Mouse (Mus musculus): Measurements from ENCODE around the gene Babam1. TPM values are rescaled to one million over a fixed set of nuclear protein-coding genes. Genes with fewer than 3 reads are reported as not detected.

The Babam1 gene
- total RNA-seq, 4 experiments from 2014 or later: 68.5 to 73.4 (median 70.8) TPM

DNA sequence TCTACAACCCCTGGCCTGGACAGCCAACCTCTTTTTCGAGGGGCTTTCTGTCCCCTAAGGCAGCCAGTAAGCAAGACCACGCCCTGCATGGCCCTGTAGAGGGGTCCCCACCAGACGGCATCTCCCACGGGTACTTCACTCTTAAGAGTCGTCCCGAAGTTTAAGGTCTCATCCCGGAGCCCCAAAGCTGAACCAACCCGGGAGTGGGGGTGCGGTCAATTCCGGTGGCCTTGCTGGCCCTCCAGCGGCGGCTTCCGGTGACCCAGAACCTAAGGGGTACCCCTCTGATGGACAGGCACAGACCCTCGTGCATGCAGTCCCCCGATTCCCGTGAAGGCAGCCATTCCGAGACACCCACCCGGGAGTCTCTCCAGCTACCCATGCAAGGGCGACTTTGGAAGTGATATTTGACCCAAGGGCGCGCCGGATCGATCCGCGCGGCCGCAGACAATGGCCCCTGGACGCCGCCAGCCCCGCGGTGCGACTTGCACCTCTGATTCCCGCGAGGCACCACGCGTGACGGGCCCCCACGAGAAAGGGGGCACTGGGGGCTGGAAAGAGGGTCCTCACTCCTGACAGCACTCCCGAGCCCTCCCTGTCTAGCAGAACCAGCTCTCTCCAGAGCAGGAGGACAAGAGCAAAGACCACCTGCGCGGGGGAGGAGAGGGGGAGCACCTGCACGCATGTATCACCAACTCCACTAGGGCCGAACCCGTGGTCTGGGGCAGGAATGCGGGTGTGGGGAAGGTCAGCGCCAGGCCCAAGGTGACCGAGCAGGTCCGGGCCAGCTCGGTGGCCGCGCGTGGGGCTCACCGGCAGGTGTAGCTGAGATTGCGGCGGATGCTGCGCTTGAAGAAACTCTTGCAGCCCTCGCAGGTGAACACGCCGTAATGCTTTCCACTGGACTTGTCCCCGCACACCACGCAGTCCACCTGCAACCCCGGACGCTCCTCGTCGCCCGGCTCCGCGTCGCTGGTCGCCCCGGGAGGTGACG lies 16.2 kb upstream of the Babam1 start:
- no peak for DNase-seq (ENCODE audit: low spot score in 2 of 2)

DNA sequence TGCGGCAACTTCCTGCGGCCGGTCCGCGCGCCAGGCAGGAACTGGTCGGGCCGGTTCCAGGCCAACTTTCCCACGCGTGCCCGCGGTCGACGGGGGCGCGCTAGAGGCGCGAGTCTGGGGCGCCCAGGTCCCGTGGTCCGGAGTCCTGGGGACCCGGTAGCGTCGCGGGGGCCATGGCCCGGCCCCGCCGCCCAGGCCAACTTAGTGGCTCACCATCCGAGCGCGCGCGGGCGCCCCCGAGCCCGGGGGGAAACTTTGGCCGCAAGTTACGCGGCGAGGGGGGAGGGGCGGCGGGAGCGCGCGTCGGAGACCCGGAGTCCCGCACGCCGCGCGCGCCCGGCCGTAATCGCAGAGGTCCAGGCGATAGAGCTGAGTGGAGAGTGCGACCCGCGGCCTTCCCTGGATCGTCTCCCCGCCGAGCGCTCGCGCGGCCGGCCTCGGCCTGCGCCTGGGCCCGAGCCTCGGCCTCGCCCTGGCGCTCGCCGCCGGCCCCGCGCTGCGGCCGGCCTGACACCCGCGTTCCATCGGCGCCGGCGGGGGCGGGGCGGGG lies 15.2 kb upstream of the Babam1 start, which contains the start of gene Nr2f6:
Gene Nr2f6, minus strand, starts transcription at position 540 of the 550 bp plus-strand sequence.
- DNase-seq (ENCODE audit: low spot score in 2 of 2): peak in 1 of 2 experiments; percentile 58

DNA sequence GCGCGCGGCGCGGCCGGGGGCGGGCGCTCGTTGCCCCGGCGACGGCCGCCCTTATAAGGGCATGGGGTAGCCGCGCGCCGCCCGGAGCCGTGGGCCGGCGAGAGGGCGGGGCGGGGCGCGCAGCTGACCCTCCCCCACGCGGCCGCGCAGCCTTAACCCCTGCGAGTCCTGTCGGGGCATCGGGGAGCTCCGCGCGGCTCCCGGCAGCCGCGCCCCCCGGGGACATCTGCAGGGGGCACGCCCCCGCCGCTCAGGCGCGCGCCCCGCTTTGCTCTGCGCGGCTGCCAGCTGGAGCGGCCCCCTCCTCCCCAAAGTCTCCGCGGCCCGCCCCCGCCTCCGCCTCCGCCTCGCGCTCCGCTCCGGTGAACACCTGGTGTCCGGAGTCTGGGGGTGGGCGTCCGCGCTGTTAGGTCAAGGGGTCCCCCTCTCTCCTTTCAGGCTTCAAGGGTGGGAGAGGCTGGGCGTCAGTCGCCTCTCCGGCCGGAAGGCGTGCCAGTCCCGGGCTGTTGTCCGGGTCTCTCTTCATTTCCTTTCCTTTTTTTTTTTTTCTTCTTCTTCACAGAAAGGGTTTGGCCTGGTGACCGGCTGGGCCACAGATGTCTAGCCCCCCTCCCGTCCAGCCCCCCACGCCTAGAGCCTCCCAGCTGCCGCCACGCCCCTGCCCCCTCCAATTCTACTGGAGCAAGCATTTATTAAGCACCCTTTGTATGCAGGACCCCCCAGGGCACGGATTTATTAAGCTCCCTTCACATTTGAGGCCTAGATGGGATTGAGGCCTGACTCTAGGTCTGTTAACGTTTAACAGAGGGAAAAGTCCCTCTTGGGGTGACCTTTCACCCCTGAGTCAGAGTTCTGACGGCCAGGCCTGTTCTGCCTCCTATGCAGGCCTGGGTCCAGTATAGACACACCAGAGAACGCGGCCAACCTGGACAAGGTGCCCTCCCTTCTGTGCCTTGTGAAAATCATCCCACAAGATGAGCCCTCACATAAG lies 14.4 kb upstream of the Babam1 start:
- peak; percentile 85 to 90 for DNase-seq (ENCODE audit: low spot score in 2 of 2)

DNA sequence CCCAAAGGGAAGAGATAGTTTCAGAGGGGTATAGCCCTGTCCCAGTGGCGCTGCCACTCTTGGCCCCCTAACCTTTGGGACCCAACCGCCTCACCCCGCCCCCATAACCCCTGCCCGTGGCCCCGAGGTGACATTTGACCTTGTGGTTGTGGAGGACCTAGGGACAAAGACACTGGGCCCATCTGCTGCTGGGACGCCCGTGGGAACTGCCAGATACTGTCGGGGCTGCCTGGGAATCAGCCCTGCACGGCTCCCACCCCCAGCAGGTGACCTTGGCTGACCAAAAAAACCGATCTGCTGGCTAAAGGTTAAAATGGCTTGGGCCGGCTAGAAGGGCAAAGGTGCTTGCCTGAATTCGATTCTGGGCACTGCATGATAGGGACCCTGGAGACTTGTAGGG lies 13.3 kb upstream of the Babam1 start:
- DNase-seq (ENCODE audit: low spot score in 2 of 2): no peak

DNA sequence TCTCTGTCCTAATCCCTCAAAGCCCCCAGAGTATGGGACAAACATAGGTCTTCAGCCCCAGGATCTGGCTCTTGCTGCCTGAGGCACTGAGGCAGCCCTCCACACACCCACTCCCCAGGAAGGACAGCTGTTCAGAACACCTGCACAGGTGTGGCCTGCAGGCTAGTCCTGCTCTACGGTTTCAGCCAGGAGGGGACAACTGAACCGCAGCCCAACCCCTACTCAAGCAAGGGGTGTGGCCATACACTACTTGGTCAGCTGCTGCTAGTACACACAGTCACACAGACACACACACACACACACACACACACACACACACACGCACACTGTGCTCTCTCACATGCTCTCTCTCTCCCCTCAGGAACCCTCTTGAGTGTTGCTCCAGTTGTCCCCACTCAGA lies 12.8 kb upstream of the Babam1 start:
- DNase-seq (ENCODE audit: low spot score in 2 of 2): no peak

DNA sequence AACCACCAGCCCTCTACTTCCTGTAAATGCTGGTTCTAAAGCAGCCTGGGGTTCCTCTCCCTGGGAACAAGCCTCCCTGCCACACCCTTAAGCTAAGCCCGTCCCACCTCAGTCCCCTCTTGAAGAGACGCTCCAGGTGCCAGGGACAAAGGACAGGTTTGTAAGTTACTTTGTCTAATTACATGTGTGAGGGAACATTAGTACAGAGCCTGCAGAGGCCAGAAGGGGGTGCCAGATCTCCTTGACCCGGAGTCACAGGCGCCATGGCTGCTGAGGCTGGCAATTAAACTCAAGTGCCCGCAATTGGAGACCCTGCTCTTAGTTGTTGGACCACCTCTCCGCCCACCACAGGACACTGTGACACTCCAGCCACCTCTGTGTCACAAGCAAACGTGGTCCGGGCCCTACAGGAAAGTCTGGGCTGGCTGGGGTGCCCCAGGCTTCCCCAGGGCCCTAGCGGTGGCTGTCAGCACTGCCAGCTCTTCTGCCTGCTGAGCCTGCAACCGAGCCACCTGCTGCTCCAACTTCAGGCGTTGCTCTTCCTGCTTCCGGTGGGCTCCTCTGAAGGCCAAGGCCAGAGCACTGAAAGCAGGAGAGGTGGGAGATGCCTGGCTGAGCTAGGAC lies 11.3 kb upstream of the Babam1 start:
- no peak for DNase-seq (ENCODE audit: low spot score in 2 of 2)

DNA sequence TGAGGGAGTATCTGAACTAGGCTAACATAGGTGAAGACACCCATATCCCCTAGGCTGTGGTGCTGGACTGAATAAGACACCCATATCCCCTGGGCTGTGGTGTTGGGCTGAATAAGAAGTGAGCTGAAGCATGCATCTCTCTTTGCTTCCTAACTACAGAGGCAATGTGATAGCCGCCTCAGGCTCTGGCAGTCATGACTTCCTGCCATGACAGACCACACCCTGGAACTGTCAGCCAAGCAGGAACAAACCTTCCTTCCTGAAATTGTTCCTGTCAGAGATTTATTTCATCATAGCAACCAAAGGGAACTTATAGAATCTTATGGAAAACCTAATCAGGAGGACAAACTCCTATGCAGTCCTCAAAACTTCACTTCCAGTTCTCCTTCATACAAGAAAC lies 8.4 kb upstream of the Babam1 start:
- DNase-seq (ENCODE audit: low spot score in 2 of 2): no peak

DNA sequence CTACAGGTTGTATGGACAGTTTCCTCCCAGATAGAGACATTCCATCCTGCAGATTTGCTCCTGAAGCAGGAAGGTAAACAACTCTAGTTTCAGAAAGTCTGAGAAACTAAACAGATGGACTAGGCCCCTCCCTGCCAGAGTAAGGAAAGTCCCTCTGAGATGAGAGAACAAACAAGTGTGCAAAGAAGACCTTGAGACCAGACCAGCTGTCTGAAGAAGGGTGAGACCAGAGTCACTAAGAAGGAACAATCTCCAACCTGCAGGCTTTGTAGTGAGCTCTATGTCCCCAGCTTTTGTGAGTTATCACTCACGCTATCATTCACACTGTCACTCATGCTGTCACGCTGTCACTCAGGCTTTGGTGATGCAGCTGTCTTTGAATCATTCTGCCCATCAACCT lies 5.0 kb upstream of the Babam1 start:
- DNase-seq (ENCODE audit: low spot score in 2 of 2): no peak

DNA sequence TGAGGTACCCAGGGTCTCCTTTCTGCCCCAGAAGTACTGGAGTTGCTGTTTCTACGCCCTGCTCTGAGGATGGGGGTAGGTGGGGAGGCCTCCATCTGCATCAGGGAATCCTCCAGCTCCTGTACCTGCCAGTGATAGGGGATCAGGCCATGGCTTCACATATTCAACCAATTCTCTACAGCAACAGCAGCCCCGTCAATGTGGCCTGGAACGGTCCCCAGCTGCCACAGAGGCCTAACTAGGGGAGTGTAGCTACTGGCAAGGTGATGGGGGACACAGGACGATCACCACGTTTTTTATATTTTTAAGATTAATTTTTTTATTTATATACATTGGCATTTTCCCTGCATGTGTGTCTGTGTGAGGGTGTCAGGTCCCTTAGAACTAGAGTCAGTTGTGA lies 4.3 kb upstream of the Babam1 start:
- DNase-seq (ENCODE audit: low spot score in 2 of 2): no peak

DNA sequence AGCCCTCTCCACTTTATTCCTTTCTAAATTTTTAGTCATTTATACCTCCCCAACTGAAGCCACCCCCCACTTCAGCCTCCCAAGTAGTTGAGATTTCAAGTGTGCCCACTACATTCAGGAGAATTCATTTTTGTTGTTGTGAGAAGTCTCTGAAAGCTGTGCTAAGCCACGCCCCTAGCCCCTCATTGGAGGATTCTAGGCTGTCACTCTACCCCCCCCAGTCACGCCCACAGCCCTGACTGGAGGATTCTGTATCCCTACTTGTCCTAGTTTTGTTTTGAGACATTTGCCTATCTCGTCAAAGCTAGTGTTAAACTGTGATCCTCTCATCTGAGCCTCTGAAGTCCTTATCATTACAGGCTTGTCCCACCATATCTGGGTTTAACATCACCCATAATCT lies 3.8 kb upstream of the Babam1 start:
- no peak for DNase-seq (ENCODE audit: low spot score in 2 of 2)

DNA sequence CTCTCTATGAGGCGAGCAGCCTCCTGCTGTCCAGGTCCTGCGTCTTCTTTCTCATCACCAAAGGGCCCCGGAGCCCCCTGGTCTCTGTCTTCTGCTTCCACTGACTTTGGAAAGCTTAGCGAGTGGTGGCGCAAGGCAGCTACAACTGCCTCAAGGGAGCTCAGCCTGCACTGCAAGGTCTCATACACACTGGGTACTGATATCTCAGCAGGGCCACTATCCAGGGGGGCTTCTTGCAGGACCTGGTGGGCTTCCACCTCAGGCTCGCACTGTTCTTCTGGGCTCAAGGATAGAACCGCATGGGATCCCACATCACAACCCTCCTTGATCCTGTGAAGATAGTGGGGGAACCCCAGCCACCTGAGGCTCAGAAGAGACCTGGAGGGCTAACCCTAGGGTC lies 2.2 kb upstream of the Babam1 start:
- DNase-seq (ENCODE audit: low spot score in 2 of 2): no peak

DNA sequence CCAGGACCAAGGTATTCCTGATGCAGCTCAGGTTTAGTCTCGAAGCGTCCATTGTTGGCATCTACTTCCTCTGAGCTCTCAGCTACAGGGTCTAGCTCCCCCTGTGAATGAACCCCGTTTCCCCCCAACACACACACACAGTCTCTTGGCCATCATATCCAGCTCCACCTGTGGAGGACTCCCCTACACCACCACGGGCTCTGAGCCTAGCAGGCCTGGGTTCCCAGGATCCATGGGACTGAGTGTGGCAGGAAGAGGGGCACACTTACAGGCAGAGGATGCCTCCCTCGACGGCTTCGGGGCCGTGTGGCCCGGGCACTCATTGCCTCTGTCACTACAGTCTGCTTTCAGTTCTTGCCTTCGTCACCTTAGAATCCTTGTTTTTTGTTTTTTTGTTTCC lies 1.6 kb upstream of the Babam1 start:
- DNase-seq (ENCODE audit: low spot score in 2 of 2): no peak

DNA sequence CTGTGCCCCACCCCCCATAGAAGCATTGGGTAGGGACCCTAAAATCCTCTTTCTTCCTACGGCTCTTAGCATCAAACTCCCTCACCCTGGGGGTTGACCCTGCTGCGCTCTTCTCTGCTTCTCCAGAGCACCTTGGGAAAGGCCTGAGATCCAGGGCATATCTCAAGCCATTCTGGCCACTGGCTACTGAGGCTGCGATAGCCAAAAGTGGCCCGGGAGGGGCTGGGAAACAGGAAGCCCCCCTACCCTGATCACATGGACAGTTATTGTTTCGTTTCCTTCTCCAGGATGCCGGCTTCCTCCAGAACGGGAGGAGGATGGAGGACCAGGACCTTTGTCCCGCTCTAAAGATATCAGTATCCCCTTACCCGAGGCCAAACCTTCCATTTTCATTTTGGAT lies 1.0 kb upstream of the Babam1 start, which contains the start of gene Ushbp1:
Gene Ushbp1, minus strand, starts transcription at position 174 of the 400 bp plus-strand sequence.
- no peak for DNase-seq (ENCODE audit: low spot score in 2 of 2)

DNA sequence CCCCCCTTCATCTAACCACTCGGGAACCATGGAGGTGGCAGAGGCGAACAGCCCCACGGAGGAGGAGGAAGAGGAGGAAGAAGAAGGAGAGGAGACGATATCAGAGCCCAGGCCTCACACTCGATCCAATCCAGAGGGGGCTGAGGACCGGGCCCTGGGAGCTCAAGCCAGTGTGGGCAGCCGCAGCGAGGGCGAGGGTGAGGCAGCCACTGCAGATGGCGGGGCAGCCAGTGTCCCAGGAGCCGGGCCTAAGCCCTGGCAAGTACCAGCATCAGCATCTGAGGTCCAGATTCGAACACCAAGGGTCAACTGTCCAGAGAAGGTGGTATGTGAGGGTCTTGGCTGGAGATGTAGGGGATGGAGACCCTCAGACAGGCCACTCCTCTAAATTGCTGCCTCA lies 1.0 kb downstream of the Babam1 start:
- no peak for DNase-seq (ENCODE audit: low spot score in 2 of 2)

DNA sequence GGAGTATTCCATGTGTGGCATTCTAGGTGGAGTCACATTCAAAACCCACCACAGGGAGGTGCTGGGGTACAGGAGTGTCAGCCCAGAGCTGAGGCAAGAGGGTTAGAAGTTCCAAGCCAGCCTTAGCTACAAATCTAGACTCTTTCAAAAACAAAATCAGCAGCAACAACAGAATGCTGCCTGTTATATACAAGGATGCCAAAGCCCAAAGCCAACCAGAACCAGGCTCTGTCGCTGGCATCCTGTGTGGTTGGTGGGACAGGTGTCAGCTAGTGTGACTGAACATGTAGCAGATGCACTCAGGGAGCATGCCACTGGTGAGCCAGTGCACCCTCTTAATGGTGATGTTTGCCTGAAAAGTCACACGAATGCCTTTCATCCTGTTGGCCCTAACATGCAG lies 4.2 kb downstream of the Babam1 start:
- DNase-seq (ENCODE audit: low spot score in 2 of 2): no peak

DNA sequence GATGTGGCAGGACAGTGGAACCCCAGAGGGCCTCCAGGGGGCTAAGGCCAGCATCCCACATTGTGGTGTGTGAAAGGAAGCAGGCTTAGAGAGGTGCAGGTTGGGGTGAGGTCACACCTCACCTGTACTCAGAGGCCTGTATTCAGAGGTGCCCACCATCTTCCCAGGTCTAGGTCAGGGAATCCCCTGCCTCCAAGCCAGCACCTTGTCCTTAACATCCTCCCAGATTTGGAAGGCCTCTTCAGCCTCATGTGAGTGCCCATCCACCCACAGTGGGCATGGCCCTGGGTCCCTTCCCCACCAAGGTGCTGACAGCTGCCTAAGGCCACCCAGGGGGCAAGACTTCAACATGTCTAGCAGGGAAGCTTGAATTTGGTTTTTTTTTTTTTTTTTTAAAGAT lies 4.8 kb downstream of the Babam1 start:
- DNase-seq (ENCODE audit: low spot score in 2 of 2): peak in 1 of 2 experiments; percentile 1

DNA sequence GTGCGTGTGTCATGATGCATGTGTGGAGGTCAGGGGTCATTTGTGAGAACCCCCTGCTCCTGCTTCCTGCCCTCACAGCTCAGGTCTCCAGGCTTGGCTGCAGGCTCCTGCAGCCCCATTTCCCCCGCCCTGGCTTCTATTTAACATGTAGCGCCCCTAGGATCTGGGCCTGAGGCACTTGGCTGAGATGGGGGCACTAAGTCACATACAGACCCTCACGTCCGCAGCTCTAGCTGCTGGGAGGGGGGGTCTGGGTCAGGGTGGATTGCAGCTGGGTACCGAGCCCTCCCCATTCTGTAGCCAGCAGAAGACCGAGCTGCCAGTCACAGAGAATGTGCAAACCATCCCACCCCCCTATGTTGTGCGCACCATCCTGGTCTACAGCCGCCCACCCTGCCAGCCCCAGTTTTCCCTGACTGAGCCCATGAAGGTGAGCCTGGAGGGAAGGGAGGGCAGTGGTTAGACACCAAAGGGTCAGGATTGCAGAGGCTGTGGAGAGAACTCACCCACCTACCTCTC lies 5.8 kb downstream of the Babam1 start:
- DNase-seq (ENCODE audit: low spot score in 2 of 2): peak in 1 of 2 experiments; percentile 1

DNA sequence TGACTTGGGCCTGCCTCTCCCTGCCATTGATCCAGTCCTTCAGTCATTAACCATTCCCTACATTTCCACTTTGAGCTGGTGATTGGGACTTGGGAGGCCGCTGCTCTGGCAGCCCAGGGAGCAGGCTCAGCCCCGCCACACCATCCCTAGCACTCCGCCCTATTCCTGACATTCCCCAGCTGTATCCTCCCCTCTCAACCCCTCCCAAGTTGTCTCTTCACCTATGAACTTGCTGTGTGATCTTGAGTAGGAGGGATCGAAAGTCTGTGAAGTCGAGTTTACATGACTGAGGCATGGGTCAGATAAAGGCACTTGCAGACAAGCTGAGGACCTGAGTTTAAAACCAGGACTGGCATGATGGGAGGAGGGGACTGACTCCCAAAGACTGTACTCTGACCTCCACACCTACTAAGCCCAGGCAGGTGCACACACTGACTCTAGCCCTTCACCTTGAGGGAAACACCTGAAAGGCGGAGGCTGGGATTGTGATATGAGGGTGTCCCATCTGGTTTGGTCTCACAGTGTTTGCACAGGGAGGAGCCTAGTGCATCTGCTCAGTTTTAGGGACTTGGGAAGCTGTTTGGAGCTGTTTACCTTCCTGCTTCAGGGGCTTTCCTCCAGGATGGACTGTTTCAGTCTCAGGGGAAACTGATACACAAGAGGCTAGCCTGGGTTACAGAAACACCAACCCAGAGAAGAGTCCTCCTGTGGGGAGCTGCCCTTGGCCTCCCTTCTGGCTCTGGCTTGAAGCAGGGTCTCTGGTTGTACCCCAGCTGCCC lies 6.6 kb downstream of the Babam1 start:
- peak in 1 of 2 experiments; percentile 1 for DNase-seq (ENCODE audit: low spot score in 2 of 2)

DNA sequence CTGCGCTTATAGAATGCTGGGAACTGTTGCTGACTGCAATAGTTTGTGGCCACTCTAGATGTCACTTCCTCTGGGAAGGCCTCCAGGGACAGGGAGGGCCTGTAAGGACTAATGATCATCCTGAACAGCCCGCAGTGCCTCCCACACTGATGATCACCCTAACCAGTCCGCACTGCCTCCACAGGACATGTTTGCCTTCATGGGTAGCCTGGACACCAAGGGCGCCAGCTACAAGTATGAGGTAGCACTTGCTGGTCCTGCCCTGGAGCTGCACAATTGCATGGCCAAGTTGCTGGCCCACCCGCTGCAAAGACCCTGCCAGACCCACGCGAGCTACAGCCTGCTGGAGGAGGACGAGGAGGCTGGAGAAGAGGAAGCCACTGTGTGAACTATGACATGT lies 7.3 kb downstream of the Babam1 start:
- DNase-seq (ENCODE audit: low spot score in 2 of 2): peak in 1 of 2 experiments; percentile 2

DNA sequence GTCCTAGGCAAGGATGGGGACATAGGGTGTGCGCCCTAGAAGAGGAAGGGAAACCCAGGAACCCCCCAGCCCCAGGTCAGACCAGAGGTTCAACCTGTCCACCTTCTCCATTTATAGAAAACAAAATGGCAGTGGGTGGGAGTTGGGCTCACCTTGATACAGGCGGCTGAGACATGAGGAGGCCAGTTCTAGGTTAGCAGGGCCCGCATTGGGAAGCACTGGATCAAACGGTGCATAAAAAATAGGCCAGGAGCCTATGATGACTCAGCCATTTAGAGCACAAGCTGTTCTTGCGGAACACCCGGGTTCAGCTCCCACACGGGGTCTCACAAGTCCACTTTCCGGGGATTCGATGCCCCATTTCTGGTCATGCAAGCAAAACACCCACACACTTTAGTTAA lies 8.3 kb downstream of the Babam1 start:
- peak in 1 of 2 experiments; percentile 2 for DNase-seq (ENCODE audit: low spot score in 2 of 2)

All from gastrocnemius, adult 8-10 months (tissue).